Mouse (Mus musculus) erythroblast, embryonic 14.5 days (primary cell): ENCODE measurements around the gene Ptpn14.

Experiments used
- GATA1 ChIP-seq: IDR thresholded peaks from 2 replicates; pipeline ENCODE4 v1.6.1; 2012; ENCODE audit warnings: low read length, inconsistent platforms, mixed read lengths
- TAL1 ChIP-seq: IDR thresholded peaks from 3 replicates; pipeline ENCODE4 v1.6.1; 2012; ENCODE audit warnings: low read length, inconsistent platforms, mixed read lengths

GRCm38 (mm10) chr1:189703156-189703555 is 24.9 kb upstream of the Ptpn14 start:
- no peak for TF ChIP-seq GATA1
- TF ChIP-seq TAL1, result no peak
